Mouse (Mus musculus): ENCODE data around the gene Rpap1. TPM values are rescaled to one million over a fixed set of nuclear protein-coding genes. Genes with fewer than 3 reads are reported as not detected.
"Not testable (repeated sequence)": the region's sequence is repeated elsewhere in the genome, so short reads cannot be mapped to it uniquely, and the experiment has no call there.

The Rpap1 gene
- total RNA-seq, 2 experiments from 2014 or later: 3.9 to 5.0 TPM

DNA sequence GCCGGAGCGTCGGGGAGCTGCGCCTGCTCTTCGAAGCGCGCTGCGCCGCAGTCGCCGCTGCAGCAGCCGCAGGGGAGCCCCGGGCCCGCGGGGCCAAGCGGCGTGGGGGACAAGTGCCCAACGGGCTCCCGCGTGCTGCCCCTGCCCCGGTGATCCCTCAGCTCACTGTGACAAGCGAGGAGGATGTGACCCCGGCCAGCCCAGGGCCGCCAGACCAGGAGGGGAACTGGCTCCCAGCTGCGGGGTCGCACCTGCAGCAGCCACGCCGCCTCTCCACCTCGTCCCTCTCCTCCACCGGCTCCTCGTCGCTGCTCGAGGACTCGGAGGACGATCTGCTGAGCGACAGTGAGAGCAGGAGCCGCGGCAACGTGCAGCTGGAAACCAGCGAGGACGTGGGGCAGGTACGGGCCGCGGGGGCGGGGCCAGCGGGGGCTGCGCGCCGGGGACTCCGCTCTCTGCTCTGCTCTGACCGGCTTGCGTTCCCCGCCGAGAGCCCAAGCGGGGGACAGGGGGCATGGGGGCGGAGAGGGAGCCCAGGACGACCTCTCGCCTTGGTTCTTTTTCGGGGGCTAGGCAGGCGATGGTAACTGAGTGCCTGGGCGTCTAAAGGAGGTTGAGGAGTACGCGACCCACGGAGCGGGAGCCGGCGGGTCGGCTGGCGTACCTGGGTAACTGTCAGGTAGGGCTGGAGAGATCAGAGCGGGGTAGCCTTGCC, 44.7 kb downstream of the Rpap1 start:
- peak; percentile 11; the same call in 1 of the 2 replicates for ATAC-seq (ENCODE audit: poor library complexity, severe bottlenecking)

DNA sequence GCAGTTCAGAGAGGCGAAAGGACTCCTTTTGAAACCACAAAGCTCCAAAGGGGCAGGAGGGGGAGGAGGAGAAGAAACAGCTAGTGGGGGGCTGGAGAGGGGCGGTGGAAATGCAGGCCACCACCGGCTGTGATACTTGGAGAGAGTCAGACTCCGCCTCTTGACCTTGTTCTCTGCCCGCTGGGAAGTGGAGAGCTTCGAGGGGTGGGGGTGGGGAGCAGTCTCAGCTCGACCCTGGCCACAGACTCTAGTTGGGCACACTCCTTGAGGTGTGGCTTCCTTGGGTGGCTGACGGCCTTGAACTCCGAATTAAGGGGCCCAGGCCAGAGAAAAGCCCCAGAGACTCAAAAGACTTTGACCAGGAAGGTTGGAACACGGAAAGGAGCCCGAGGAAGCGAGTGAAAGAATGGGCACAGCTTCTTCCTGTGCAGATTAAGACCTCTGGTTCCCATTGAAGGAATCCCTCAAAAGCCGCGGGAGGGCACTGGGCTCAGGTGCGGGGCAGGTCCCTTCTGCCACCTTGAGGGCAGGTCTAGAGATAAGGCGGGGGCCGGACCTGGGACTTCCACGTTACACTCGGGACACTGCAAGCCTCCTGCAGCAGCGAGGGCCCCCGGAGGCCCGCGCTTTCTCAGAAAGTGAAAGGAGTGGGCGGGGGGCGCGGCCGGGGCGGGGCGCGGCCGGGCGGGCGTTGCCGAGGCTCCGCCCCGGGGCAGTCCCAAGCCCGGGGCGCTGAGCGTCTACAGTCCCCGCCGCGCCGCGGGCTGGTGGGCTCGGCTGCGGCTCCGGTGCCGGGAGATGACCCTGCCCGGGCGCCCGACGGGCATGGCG, 45.5 kb downstream of the Rpap1 start, which contains the start of gene Itpka:
Itpka (plus strand) TSS at position 757 of the 831 bp plus-strand sequence.
- ATAC-seq (ENCODE audit: poor library complexity, severe bottlenecking): peak; percentile 55

DNA sequence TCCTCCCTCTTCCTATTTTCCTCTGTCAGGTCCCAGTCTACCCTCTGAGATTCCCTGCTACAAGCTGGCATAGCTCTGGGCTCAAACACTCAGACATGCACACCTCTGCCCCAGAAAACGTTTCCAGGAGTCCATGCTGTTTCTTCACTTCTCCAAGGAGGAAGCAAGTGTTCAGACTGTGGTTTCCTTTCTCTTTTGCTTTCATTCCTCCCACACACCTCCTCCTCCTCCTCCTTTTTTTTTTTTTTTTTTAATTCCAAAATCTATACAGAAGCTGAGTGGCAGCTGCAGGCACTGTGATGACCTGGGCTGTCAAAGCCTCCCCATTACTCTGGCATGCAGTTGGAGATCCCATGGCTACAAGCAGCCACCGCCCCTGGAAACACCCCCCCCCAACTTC, 46.8 kb downstream of the Rpap1 start:
- no peak for ATAC-seq (ENCODE audit: poor library complexity, severe bottlenecking)

DNA sequence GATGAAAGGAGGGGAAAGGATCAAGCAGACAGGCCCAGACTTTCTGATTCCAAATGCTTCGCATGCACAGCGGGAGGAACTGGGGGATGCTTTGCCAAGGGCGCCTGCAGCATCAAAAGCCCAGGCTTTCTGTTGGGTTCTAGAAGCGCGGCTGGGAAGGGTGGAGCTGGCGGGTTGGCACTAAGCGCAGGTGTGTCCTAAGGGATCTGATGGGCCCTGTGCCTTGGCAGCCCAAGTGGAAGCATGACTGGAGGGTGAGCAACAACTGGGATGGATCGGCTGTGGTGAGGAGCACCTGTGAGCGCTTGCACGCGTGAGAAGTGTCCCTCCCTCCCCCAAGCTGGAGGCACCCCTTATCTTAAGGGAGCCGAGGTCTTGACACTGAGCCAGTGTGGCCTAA, 50.2 kb downstream of the Rpap1 start:
- no peak for ATAC-seq (ENCODE audit: poor library complexity, severe bottlenecking)

DNA sequence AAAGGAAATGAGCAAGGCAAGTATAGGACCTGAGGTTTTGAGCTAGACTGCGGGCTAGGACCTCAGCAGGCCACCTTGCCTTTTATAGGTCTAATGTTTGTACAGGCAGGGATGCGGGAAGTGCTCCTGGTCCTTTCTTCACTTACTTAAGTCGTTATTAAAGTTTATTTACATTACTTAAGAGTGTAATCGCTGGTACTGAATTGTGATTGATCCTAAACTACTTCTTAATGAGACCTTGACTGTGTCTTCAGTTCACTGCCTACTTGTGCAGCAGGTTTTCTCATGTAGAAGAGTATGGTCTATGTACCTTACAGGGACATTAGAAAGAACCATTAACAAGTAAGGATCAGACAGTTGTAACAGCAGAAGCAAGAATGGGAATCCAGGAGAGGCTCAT, 56.6 kb downstream of the Rpap1 start:
- ATAC-seq (ENCODE audit: poor library complexity, severe bottlenecking): no peak

DNA sequence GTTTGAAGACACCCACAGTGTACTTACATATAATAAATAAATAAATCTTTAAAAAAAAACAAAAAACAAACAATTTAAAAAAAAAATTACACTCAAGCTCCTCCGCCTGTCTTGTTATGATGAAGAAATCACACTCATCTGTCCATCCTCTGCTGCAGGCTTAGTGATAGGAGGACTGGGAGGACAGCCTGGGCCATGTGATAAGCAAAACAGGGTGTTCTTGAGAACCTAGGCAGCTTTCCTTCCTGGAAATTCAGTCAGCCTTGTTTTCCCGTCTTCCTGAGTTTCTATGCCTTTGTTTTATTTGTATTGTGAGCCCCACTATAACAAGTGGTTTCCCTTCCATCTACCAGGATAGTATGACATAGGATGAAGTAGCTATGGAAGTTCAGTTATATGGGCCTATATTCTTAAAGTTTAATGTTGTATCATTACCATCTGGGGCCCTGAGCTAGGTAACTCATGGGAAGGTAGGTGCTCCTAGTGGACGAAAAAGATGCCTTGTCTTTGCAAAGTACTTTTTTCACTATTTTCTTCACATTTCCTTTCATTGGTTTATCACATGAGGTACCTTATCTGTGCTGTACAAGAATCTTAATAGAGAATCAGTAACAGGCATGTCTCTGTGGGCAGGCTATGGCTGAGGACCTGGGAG, 59.4 kb downstream of the Rpap1 start:
- no peak for ATAC-seq (ENCODE audit: poor library complexity, severe bottlenecking)

DNA sequence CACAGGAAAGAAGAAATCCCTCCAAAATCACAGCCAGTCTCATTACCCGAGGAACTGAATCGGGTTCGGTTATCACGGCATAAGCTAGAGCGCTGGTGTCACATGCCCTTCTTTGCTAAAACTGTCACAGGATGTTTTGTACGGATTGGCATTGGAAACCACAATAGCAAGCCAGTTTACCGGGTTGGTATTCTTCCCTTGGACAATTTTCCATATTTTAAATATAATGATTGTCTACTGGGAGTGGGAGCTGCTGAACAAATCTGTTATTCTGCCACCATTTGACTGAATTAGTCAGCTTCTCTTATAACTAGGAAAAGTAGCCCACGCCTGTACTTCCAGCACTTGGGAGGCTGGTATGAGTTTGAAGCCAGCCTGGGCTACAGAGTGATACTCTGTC, 66.3 kb downstream of the Rpap1 start:
- no peak for ATAC-seq (ENCODE audit: poor library complexity, severe bottlenecking)

DNA sequence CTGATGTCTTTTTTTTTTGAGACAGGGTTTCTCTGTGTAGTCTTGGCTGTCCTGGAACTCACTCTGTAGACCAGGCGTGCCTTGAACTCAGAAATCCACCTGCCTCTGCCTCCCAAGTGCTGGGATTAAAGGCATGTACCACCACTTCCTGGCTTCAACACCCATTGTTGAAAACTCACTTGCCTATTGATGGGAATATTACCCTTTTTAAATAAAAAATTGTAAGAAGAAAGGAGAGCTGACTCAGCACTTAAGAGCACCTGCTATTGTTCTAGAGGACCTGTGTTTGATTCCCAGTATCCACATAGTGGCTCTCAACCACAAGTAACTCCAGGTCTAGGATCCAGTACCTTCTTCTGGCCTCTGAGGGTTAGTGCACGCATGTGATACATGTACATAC, 71.5 kb downstream of the Rpap1 start:
- not testable (repeated sequence) for ATAC-seq (ENCODE audit: poor library complexity, severe bottlenecking)

Other genes with a start within 250 kb of the Rpap1 start
- 0.48 TPM in 1 of 2 replicates, not detected in the other for gene Exd1, start 239.9 kb downstream of the Rpap1 start, total RNA-seq (2015)
- gene Exd1, start 239.9 kb downstream of the Rpap1 start, total RNA-seq (2017): 0.04 TPM in 1 of 2 replicates, not detected in the other
- 90.6 and 99.8 TPM in 2 replicates for gene Chp1, start 239.8 kb downstream of the Rpap1 start, total RNA-seq (2015)
- 94.3 and 133 TPM in 2 replicates for gene Chp1, start 239.8 kb downstream of the Rpap1 start, total RNA-seq (2017)
- gene Nusap1, start 169.2 kb downstream of the Rpap1 start, total RNA-seq (2015): 144 and 159 TPM in 2 replicates
- gene Nusap1, start 169.2 kb downstream of the Rpap1 start, total RNA-seq (2017): 156 and 168 TPM in 2 replicates
- 17.7 and 20.5 TPM in 2 replicates for gene Oip5, start 169.1 kb downstream of the Rpap1 start, total RNA-seq (2015)
- gene Oip5, start 169.1 kb downstream of the Rpap1 start, total RNA-seq (2017): 15.3 and 17.2 TPM in 2 replicates
- gene Ndufaf1, start 124.7 kb downstream of the Rpap1 start, total RNA-seq (2015): 15.8 and 16.4 TPM in 2 replicates
- gene Ndufaf1, start 124.7 kb downstream of the Rpap1 start, total RNA-seq (2017): 8.8 and 13.0 TPM in 2 replicates
- 29.7 and 32.6 TPM in 2 replicates for gene Rtf1, start 112.5 kb downstream of the Rpap1 start, total RNA-seq (2015)
- 26.7 and 27.0 TPM in 2 replicates for gene Rtf1, start 112.5 kb downstream of the Rpap1 start, total RNA-seq (2017)
- 0.07 and 0.23 TPM in 2 replicates for gene Itpka, start 45.2 kb downstream of the Rpap1 start, total RNA-seq (2015)
- gene Itpka, start 45.2 kb downstream of the Rpap1 start, total RNA-seq (2017): 0.37 and 1.0 TPM in 2 replicates
- gene Ltk, start 27.1 kb downstream of the Rpap1 start, total RNA-seq (2015): not detected in 2 replicates
- not detected in 2 replicates for gene Ltk, start 27.1 kb downstream of the Rpap1 start, total RNA-seq (2017)
- not detected in 2 replicates for gene Tyro3, start 10.2 kb upstream of the Rpap1 start, total RNA-seq (2015)
- gene Tyro3, start 10.2 kb upstream of the Rpap1 start, total RNA-seq (2017): 0.33 TPM in 1 of 2 replicates, not detected in the other
- gene Mga, start 109.7 kb upstream of the Rpap1 start, total RNA-seq (2015): 36.3 and 44.5 TPM in 2 replicates
- 23.2 and 29.4 TPM in 2 replicates for gene Mga, start 109.7 kb upstream of the Rpap1 start, total RNA-seq (2017)
- 2.1 and 3.3 TPM in 2 replicates for gene Mapkbp1, start 185.2 kb upstream of the Rpap1 start, total RNA-seq (2015)
- gene Mapkbp1, start 185.2 kb upstream of the Rpap1 start, total RNA-seq (2017): 2.6 and 2.8 TPM in 2 replicates
- 4.5 and 8.0 TPM in 2 replicates for gene Jmjd7, start 239.9 kb upstream of the Rpap1 start, total RNA-seq (2015)
- 2.3 and 5.4 TPM in 2 replicates for gene Jmjd7, start 239.9 kb upstream of the Rpap1 start, total RNA-seq (2017)
- gene Gm28042, start 240.0 kb upstream of the Rpap1 start, total RNA-seq (2015): 0.80 and 1.7 TPM in 2 replicates
- 0.15 and 0.37 TPM in 2 replicates for gene Gm28042, start 240.0 kb upstream of the Rpap1 start, total RNA-seq (2017)
- 0.43 and 1.3 TPM in 2 replicates for gene Pla2g4b, start 245.9 kb upstream of the Rpap1 start, total RNA-seq (2015)
- 0.12 and 0.66 TPM in 2 replicates for gene Pla2g4b, start 245.9 kb upstream of the Rpap1 start, total RNA-seq (2017)

All from megakaryocyte, adult 5-6 weeks (primary cell).